Mouse (Mus musculus) cerebellum, postnatal 25 days (tissue): ENCODE results near the gene Pxk.
A peak's percentile ranks its signal among the peaks of the same experiment; 100 is the strongest.

Experiments
- DNase-seq, 2 experiments: peaks; one replicate each; pipeline ENCODE4 v3.0.0; 2021; ENCODE audit warnings: mixed read lengths in 2 of 2

The Pxk gene

DNA sequence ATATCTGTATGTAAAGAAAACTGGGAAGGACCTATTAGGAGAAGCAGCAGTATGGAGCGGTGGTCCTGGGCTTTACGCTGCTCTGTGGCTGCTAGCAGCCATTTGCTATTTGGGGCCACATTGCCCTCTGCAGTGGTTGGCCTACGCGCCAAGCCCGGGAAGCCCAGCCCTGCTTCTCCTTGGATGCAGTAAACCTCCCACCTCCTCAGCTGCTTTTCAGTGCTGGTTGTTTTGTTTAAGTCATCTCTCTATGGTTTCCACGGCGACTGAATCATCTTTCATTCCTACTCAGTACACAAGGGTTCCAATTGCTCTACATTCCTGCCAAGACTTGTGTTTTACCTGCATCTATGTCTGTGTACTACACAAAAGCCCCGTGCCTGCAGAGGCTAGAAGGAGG lies 50.8 kb downstream of the Pxk start:
- no peak for DNase-seq

DNA sequence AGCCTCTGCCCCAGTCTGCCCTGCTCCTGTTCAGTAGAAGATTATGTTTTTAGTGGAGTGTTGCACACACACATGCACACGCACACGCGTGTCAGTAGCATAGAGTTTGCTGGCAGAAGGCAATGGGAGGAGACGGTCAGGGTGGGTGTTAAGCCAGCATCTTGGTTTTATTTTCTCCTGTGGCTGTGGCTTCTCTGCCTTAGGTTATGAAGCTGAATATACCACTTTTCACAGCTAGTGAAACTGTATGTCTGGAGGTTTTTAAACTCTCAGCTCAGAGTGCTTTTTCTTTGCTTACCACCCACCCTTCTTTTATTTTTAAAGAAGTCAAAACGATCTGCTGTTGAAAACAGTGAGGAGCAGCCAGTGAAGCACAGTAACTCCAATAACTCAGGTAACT lies 53.7 kb downstream of the Pxk start:
- DNase-seq, result no peak

DNA sequence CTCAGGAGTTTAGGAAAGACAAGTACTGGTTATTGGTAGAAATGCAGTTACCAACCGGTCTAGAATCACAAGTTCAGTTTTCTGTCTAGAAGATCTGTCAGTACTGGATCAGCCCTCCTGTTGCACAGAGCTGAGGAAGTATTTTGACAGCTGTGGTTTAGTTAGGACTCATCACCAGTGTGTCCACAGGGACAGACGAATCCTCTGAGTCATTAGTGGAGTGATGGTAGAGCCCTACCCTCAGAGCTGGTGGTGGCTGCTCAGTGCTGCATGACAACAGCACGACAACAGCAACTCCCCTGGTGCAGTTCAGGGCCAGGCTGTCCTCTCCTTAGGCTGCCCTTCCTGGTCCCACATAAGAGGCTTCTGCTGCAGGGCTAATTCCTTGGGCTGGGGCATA lies 56.1 kb downstream of the Pxk start:
- no peak for DNase-seq

DNA sequence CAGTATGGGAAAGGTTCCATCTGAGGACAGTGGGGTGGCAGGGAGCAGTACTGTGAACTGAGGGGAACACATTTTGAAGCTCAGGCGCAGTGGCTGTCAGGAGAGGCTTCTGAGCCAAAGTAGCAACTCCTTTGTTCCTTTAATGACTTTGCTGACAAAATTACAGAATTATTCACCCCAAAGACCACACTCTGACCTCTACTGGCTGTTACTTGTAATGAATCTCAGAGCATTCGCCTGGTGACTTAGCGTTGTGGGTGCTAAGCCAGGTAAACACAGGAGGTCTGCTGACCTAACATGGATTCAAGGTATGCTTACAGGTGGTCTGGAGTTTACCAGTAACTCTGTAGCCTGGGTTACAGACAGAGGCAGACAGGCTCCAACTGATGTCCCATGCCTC lies 58.9 kb downstream of the Pxk start:
- no peak for DNase-seq

DNA sequence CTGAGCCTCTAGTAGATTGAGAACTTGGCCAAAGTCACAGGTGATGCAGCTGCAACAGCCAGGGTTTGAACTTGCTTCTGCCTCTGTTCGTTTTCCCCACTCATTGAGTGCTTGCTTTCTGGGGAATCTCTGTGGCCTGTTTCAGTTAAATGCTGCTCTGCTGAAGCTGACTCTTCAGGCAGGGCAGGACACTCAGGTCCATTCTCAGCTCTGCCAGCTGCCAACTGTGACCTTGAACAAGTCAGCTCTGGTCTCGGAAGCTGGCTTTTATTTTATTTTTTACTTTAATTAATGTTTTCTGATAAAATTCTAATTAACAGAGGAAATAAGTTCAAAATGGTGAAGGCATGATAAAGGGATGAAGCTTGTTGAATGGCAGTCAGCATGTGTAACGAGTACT lies 60.7 kb downstream of the Pxk start:
- no peak for DNase-seq

DNA sequence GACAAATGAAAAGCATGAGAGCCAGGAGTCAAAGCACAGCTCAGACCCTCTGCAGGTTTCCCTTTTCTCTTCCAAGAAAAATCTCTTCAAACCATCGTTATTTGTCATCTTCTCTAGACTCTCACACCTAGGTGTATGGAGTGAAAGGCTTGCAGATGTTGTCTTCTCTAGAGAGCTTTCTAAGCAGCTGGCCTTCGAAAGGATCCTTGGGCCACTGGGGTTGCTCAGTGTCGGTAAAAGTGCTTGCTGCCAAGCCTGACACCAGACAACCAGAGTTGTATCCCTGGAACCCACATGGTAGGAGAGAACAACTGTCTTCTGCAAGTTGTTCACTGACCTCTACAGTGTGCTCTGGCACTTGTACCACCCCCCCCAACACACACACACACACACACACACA lies 61.1 kb downstream of the Pxk start:
- no peak for DNase-seq

DNA sequence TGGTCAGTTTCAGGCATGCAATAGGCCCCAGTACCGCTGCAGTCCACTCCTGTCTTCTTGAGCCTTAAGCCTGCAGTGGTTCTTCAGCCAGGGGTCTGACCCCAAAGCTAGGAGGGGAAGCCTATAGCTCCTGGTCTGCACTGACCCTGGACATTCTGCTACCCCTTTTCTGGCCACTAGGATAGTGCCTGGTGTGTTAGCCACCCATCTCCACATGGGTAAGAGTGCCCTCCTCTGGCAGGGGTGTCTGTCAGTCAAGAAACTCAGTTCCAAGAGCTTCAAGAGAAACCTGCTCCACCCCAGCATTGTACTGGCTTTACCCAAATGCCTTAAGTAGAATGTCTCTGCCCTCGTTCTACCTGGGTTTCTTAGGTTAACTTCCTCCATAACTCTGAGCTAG lies 63.8 kb downstream of the Pxk start:
- DNase-seq, result peak in 1 of 2 experiments; percentile 37

DNA sequence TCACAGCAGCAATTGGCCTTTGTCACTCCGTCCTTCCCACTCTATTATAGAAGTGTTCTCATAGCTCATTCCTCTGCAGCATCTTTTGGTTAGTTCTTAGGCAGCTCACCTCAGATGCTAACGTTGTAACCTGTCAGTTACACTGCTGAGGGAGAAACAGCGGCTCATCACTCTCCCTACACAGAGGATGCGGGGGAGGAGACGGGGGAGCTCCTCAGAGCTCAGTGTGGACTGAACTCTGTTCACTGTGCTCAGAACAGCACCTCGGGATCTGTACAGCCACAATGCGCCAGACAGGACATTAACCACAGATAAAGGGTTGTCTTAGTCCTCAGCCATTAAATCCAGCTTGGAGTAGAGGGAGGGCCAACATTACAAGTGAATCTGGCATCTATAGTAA lies 66.5 kb downstream of the Pxk start:
- no peak for DNase-seq

DNA sequence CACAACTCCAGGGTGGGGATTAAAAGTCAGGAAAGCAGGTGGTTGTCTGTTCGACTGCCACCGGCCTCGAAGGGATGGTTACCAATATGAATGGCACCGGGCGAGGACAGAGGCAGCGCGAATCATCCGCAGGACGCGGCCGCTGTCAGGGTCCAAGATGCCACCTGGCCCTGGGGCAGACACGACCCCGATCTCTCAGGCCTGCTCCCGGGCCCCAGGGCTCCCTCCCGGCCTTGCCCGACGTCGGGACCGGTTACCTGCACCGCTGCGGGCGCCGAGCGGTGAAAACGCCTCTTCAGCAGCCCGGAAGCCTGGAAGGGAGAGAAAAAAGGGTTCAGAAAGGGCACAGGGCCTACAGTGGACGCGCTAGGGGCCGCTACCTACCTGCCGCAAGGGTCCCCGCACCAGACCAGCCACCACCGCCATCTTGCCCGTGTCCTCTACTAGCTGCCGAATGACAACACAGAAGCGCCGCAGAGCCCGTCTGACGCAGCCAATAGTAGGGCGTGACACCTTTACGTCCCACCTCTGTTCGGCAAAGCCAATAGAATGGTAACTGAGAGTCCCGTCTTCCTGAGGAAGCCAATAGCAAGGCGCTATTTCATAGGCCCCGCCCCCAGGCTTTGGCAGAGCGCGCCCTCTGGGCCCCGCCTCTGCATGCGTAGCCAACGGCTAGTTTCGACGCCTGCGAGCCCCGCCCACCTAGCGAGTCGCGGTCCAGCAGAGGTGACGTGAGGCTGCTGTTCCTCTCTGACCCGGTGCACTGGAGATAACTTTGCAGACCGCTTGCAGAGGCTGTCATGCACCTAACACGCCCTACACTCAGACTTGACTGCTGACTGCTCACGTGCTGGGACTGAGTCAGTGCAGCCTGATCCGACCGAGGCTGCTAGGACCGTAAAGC lies 74.7 kb downstream of the Pxk start, which contains the start of gene Pdhb:
TSS of gene Pdhb (minus strand) at position 519 of the 904 bp plus-strand sequence.
- peak; percentile 99 to 100 for DNase-seq

DNA sequence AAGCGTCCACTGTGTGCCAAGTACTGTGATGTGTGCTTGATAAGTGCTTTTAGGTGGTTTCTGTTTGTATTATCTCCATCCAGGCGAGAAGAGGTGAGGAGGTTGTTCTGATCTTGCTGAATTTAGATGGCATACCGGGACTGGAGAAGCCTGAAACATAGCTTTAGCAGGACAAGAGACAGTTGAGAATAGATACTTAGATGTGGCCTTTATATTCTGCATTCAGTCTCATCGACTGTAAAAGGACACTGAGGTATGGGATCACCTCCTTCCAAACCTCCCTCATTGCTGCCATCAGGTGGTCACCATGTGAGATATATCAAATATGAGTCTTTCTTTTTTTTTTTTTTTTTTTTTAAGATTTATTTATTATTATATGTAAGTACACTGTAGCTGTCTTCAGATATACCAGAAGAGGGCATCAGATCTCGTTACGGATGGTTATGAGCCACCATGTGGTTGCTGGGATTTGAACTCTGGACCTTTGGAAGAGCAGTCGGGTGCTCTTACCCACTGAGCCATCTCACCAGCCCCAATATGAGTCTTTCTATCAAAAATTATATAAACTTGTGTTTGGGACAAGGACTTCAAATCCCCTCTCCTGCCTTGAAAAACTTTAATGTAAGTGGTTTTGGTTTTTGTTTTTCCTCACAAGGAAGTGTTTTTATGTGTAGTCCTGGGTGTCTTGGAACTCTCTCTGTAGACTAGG lies 75.7 kb downstream of the Pxk start:
- DNase-seq, result peak in 1 of 2 experiments; percentile 73

DNA sequence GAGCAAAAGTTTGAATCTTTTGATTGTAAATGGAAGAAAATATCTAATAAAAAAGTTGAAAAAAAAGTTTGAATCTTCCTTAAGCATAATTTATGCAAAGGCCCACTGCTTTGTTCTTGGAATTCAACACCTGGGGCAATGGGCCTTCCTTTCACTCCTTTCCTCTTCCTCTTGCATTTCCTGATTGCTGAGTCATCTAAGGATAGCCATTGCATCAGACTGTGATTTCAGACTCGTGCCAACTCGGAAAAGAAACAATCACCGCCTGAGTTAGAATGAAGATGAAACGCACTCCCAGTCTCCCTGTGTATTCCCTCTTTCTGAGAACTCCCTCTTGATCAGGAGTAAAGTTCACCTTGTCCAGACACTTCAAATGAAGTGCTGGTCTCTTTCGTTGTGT lies 76.6 kb downstream of the Pxk start:
- no peak for DNase-seq

DNA sequence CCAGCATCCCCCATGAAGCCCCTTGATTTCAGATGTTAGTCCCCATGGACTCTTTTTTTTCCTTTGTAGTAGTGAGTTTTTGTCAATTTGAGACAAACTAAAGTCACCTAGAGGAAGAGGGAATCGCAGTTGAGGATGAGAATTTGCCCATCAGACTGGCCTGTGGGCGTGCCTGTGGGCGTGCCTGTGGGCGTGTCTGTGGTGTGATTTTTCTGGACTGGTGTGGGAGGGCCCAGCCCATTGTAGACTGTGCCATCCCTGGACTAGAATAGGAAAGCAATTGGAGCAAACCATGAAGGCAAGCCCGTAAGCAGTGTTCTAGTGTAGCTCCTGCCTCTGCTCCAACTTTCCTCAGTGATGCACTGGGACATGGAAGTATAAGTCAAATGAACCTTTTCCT lies 78.2 kb downstream of the Pxk start:
- no peak for DNase-seq

DNA sequence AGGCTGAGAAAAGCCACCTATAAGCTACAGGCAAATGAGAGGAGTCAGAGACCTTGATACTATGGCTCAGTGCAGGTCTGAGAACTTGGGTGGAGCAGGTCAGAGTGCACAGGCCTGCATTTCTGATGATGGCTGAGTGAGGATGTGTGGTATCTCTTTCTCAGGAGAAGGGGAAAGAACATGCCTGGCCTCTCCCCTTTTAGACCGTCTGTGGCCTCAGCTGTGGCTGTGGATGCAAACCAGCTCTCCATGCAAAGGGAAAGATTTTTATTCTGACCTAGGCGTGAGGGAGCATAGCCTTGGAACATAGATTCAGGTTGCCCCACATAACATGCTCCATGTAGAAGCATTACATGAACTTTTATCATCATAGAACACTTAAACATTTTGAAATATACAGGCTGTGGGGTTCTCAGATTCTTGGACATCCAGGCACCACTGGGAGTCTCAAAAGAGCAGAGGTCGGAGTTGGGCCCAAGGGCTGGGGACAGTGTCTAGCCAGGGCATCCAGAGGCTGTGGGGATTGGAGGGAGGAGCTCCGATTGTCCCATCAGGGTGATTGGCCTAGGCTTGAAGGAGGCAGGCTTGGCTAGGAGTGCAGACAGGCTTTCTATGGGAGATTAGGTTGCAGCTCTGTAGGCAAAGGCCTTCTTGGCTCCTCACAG lies 82.5 kb downstream of the Pxk start:
- no peak for DNase-seq

DNA sequence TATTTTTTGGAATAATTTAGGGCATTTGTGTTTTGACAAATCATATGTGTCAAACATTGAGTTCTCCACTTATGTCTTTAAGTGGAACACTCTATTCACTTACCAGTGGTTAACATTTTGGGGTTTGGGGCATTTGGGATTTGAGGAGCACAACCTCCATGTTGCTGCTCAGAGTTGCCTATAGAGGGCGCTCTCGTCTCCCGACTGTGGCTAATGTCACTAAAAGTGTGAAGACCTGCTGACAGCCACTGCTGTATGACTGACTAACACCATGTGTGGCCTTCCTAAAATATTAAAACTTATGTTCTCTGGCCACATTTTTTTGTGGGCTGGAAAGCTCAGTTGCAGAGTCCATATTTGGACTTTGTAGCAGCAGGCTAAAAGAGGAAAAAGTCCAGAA lies 85.3 kb downstream of the Pxk start:
- no peak for DNase-seq

DNA sequence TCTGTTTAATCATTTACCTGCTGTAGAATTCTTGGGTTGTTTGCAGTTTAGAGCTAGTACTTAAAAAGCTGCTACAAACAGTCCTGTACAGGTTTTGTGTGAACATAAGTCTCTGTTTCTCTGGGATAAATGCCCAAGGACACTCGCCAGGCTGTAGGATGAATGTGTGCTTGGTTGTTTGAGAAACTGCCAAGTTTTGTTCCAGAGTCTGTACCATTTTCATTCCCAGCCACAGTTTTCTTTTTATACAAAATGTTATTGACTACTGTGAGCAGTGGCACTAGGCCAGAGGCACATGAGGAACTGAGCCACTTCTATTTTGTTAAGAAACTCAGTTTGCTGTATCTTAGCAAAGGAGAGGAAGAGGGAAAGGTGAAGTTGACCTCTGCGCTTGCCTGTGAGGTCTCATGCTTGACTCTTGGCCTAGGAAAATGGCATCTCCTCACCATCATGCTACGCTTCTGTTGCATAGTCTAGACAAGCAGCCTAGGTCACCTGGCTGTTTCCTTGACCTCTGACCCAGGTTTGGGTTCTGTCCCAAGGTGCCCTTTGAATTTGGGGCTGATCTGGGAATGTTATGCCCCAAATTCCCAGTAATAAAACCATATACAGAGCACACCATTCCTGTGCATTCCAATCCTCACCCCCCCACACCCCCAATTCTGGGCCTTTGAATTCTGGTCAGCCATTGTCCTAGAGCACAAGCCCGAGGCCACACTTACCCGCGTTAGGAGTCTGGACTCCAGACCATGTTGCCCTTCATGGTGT lies 88.5 kb downstream of the Pxk start:
- no peak for DNase-seq

DNA sequence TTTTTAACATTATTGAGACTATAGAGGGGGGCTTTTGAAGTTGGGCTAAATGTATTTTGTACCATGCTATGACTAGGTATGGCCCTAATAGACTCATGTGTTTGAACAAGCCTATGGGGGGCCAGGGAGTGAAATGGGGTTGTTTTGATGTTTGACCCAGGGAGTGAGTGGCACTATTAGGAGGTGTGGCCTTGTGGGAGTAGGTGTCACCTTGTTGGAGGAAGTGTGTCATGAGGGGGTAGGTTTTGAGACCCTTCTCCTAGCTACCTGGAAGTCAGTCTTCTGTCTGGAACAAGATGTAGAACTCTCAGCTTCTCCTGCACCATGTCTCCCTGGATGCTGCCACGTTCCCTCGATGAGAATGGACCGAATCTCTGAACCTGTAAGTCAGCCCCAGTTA lies 92.5 kb downstream of the Pxk start:
- DNase-seq, result no peak

DNA sequence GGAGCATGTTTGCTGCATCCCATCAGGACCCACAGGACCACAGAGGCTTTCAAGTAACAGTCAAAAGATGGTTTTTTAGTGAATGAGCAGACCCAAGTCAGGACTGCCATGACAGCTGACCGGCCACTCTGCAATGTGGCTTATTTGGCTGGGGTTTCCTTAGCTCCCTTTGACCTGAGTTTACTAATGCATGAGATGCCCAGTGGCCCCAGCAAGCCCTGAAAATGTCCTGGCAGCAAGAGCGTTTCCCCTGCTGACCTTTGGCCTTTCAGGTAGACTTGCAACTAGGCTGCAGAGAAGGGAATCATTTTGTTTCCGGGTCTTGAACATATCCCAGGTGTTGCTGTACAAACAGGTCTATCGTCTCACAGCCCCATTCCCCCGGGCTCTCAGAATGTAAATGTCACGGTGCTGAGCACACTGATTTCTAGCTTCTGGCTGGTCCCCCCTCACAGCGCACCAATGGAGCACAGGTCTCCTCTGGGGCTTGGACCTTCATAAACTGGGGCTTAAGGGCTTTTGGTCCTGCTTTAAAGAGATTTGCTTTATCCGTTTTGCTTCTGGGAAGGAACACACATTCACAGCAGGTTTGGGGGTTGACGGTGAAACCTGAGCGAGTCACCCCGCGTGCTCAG lies 93.4 kb downstream of the Pxk start:
- DNase-seq, result no peak

DNA sequence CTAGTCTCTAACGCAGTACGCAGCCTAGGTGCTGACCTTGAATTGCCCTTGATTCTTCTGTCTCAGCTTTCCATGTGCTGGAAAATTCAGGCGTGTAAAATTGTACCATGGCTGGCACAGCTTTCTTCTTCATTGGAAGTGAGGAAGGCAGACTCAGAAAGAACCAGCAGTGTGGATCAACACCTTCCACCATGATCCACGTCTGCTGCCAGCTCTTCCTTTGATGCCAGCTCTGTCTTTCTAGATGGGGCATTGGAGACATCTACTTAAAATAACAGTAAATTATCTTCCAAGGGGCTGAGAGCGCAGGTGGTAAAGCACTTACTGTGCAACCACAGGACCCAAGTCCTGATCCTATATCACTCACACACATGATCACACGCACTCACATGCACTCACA lies 94.7 kb downstream of the Pxk start:
- no peak for DNase-seq

DNA sequence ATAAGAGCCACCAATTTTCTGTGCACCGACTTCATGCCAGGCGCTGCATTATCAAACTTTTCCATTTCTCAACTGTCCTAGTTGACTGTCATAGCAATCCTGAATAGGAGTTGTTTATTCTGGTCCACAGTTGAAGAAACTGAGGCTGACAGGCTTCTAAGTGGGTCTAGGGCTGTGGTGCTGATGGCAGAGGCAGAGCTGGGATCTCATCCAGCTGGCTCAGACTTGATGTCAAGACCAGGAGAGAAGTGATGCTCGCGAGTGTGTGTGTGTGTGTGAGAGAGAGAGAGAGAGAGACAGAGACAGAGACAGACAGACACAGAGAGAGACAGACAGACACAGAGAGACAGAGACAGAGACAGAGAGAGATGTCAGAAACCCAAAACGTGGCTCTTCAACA lies 102.8 kb downstream of the Pxk start:
- no peak for DNase-seq

DNA sequence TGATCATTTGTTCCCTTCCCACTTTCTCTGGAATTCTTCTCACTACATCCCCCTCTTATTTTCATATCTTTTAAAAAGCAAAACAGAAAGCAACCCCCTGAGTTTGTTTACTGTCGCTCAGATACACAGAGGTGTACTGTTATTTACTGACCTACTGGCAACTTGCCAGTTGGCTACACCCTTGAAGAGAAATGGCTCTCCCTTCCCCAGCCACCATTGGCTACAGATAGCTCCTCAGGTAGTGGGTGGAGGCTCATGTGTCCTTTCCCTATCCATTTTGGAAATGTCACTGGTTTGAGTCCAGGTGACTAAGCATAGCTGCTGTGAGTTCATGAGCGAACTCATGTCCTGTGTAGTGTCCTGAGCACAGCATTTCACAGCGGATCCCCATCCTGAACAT lies 103.7 kb downstream of the Pxk start:
- DNase-seq, result no peak

DNA sequence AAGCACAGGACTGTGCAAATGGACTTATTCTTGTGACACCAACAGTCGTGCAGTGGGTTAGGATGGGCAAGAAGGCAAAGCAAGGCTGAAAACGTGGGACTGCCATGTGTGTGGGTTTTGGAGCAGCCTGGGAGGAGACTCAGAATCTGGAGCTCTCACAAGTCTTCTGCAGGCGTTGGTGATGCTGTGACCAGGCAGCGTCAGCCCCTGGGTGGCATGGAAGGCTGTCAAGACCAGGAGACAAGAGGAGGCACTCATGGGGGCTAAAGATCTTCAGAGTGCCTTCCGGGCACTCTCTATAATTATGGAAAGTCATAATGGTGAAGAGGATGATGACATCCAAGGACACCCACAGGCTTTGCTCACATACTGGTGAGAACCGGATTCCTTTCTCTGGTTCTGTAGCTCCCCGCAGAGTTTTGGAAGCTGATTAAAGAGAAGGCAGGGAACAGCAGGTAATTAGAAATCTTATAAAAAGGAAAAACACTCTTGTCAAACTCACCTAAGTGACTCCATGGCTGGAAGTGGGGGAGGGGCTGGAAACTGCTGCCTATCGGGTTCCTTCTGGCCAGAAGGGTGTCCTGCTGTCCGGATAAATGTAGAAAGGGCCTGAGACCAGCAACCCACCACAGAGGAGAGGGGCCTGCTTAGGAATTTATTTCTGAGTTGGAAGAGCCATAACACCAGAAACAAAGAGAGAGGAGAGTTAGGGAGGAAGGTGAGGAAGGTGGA lies 108.3 kb downstream of the Pxk start:
- DNase-seq, result no peak

DNA sequence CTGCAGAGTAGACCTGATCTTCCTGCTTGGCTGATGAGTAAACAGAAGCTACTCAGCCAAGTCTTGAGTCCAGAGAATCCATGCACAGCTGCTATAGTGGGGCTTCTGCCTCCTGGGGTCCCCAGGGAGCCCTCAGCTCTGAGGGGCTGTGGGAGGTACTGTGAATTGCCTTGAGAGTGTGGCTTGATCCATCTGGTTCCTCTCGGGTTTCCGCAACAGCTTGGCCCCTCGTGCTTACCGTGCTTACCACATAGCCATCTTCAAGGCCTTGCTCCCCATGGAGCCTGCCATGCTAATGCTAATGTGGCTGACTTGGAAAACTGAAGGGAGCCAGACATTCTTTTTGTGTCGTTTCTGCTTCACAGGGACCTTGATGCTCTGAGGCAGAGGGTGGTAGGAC lies 109.1 kb downstream of the Pxk start:
- no peak for DNase-seq
